Mouse (Mus musculus): Measurements from ENCODE around the gene Myoz1. TPM values are rescaled to one million over a fixed set of nuclear protein-coding genes. Genes with fewer than 3 reads are reported as not detected.
A peak's percentile ranks its signal among the peaks of the same experiment; 100 is the strongest.

Myoz1 gene
- polyA plus RNA-seq, 1 experiment: 27.3 TPM

DNA sequence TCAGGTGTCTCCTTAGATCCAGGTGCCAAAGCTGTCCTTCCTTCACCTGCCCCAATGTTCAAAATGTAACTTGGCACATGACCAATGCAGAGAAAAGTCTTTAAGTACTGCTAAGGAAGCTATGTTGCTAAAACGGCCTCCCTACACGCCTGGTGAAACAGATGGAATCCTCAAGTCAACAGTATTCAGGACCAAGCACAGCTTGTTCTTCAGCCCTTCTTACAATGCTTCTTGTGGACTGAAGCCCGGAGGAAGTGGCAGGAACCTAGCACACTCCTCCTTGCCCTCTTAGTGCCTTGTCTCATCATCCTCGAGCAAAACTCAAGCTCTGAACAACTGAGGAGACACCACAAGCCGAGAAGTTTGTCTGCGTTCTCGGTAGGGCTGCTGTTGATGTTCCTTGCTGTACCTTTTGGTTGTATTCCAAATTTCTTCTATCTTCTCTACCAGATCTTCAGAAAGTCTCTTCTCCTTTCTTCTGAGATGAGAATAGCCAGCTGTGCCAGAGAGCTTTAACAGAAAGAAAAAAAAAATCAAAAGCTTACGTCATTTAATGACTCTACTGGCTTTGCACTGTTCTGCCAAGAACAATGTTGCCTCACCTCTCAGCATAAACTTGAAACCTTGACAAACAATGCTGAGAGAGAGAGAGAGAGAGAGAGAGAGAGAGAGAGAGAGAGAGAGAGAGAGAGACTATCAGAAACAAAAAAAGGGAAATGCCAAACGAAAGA is 48.8 kb downstream of the Myoz1 start:
- peak overlapping the region; percentile 60 for H3K27ac ChIP-seq (replicated peaks; ENCODE audit: low read depth, low read length)
- H3K4me3 ChIP-seq (ENCODE audit: insufficient read depth, low read depth, low read length): 0 out of 2 replicates have a peak overlapping the region, but pooled peaks have one; percentile 9
- peaks cover 5% of the 10 kb centered on the region; the same call in 1 of the 2 replicates for H3K4me1 ChIP-seq (ENCODE audit: control insufficient read depth, insufficient read depth, insufficient read length, low read length)

GRCm38 (mm10) chr14:20601287-20601686 is 55.1 kb downstream of the Myoz1 start:
- no peaks in the 10 kb centered on the region for H3K4me1 ChIP-seq (ENCODE audit: control insufficient read depth, insufficient read depth, insufficient read length, low read length)
- no peak overlapping the region for H3K27ac ChIP-seq (replicated peaks; ENCODE audit: low read depth, low read length)
- H3K4me3 ChIP-seq (ENCODE audit: insufficient read depth, low read depth, low read length): no peak overlapping the region

- H3K27ac ChIP-seq (replicated peaks; ENCODE audit: low read depth, low read length): no peak overlapping the region
- no peaks in the 10 kb centered on the region for H3K4me1 ChIP-seq (ENCODE audit: control insufficient read depth, insufficient read depth, insufficient read length, low read length)
- no peak overlapping the region for H3K4me3 ChIP-seq (ENCODE audit: insufficient read depth, low read depth, low read length)
Measured at GRCm38 (mm10) chr14:20600203-20600602, 56.1 kb downstream of the Myoz1 start.

DNA sequence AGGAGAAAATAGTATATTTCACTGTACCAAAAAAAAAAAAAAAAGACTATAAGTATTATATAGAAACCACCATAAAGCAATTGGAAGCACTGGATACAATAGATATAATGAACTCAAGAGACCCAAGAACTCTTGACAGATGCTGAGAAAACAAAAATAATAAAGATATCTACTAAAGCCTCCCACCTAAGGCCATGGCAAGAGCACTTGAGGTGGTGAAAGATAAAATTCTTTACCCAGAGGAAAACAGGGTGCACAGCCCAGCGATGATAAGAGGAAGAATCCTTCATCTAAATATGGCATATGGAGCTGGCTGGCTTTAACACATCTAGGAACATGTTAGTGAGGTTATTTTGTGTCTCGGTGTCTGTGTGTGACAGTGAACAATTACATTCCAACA is 56.8 kb downstream of the Myoz1 start:
- Histone ChIP-seq H3K4me1 (ENCODE audit: control insufficient read depth, insufficient read depth, insufficient read length, low read length) (no peaks in the 10 kb centered on the region), H3K4me3 (ENCODE audit: insufficient read depth, low read depth, low read length) (no peak overlapping the region), H3K27ac (replicated peaks; ENCODE audit: low read depth, low read length) (no peak overlapping the region)

Other genes starting within 250 kb of the Myoz1 start
- not detected in 2 replicates for gene Cfap70, start 204.3 kb downstream of the Myoz1 start, polyA plus RNA-seq (2012; ENCODE audit: insufficient read depth, insufficient read length, missing spikeins)
- gene Anxa7, start 176.4 kb downstream of the Myoz1 start, polyA plus RNA-seq (2012; ENCODE audit: insufficient read depth, insufficient read length, missing spikeins): 77.1 and 98.1 TPM in 2 replicates
- gene Mss51, start 159.6 kb downstream of the Myoz1 start, polyA plus RNA-seq (2012; ENCODE audit: insufficient read depth, insufficient read length, missing spikeins): not detected in 2 replicates
- 53.9 and 58.3 TPM in 2 replicates for gene Ppp3cb, start 110.0 kb downstream of the Myoz1 start, polyA plus RNA-seq (2012; ENCODE audit: insufficient read depth, insufficient read length, missing spikeins)
- 1.5 and 2.0 TPM in 2 replicates for gene Usp54, start 15.5 kb downstream of the Myoz1 start, polyA plus RNA-seq (2012; ENCODE audit: insufficient read depth, insufficient read length, missing spikeins)
- 0.63 and 1.8 TPM in 2 replicates for gene Synpo2l, start 11.8 kb upstream of the Myoz1 start, polyA plus RNA-seq (2012; ENCODE audit: insufficient read depth, insufficient read length, missing spikeins)
- 27.2 and 38.4 TPM in 2 replicates for gene Sec24c, start 17.8 kb upstream of the Myoz1 start, polyA plus RNA-seq (2012; ENCODE audit: insufficient read depth, insufficient read length, missing spikeins)
- 1.6 and 3.3 TPM in 2 replicates for gene Fut11, start 38.4 kb upstream of the Myoz1 start, polyA plus RNA-seq (2012; ENCODE audit: insufficient read depth, insufficient read length, missing spikeins)
- gene Chchd1, start 46.5 kb upstream of the Myoz1 start, polyA plus RNA-seq (2012; ENCODE audit: insufficient read depth, insufficient read length, missing spikeins): 233 and 294 TPM in 2 replicates
- 22.1 and 28.2 TPM in 2 replicates for gene Zswim8, start 51.0 kb upstream of the Myoz1 start, polyA plus RNA-seq (2012; ENCODE audit: insufficient read depth, insufficient read length, missing spikeins)
- 3.9 and 4.8 TPM in 2 replicates for gene Ndst2, start 78.0 kb upstream of the Myoz1 start, polyA plus RNA-seq (2012; ENCODE audit: insufficient read depth, insufficient read length, missing spikeins)
- gene Camk2g, start 137.5 kb upstream of the Myoz1 start, polyA plus RNA-seq (2012; ENCODE audit: insufficient read depth, insufficient read length, missing spikeins): 9.3 and 12.8 TPM in 2 replicates
- gene Plau, start 180.1 kb upstream of the Myoz1 start, polyA plus RNA-seq (2012; ENCODE audit: insufficient read depth, insufficient read length, missing spikeins): 9.6 and 11.6 TPM in 2 replicates